Comparison of ENCODE assay signal across 7 mouse cellular contexts in the genomic region with DNA sequence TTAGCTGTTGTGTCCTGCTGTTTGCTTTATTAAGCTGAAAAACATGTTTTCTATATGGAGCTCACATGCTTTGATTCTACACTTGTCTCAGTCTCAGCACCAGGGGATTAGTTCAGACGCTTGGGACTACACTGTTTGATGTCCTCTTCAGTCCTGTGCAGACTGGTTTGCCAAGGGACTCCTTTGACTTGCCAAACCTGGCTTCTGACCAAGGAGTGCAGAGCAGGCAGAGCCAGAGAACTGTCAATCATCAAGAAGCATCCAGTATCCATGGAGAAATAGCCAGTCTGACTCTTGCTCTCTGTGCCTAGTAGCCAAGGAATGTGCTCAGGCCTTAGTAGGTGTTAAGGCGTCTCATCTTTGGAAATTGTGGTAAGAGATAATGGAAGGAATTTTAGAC.
A peak's percentile ranks its signal among the peaks of the same experiment; 100 is the strongest.
DNase-seq lines count a peak whose midpoint lies in the region; ATAC-seq lines count a peak whose summit lies in the region.

No protein-coding gene starts in this region.

- H3K4me3 ChIP-seq in heart, embryonic 16.5 days (ENCODE audit: low read length), result no peak overlapping the region

- WGBS in heart, embryonic 16.5 days, result 33% methylated on average over 2 of the region's 2 CpGs

- DNase-seq in layer of hippocampus, adult 11-12 months (ENCODE audit: low spot score), result peak; percentile 3
- no peak for DNase-seq in layer of hippocampus, adult 9-11 months
- peak; percentile 16 for DNase-seq in adrenal gland, postnatal 25 days
- DNase-seq in cerebellum, adult 11 months, result peak; percentile 53

- no peak overlapping the region for H3K27ac ChIP-seq in heart, embryonic 16.5 days (ENCODE audit: low read length)

- no peaks in the 10 kb centered on the region for H3K9me3 ChIP-seq in heart, embryonic 16.5 days (replicated peaks; ENCODE audit: control insufficient read depth, low read length)

- H3K36me3 ChIP-seq in heart, embryonic 16.5 days (ENCODE audit: control insufficient read depth, insufficient read depth), result no peaks in the 10 kb centered on the region

- H3K9ac ChIP-seq in heart, embryonic 16.5 days (ENCODE audit: low read length), result no peak overlapping the region

- no peaks in the 10 kb centered on the region for H3K27me3 ChIP-seq in heart, embryonic 16.5 days (ENCODE audit: control insufficient read depth, insufficient read depth, low read length)

- peaks cover 3% of the 10 kb centered on the region; the same call in 1 of the 2 replicates for H3K4me1 ChIP-seq in heart, embryonic 16.5 days (ENCODE audit: control insufficient read depth, insufficient read depth, low read length)

- no peak overlapping the region for H3K4me2 ChIP-seq in heart, embryonic 16.5 days (ENCODE audit: low read depth, low read length)

- 0 out of 2 replicates have a peak, but pooled peaks have one; percentile 37 for ATAC-seq in heart, embryonic 16.5 days (replicated peaks; ENCODE audit: extremely low read depth, insufficient read depth, low FRiP score)
- no peak for ATAC-seq in megakaryocyte progenitor cell, adult 5-6 weeks (replicated peaks; ENCODE audit: poor library complexity)
- ATAC-seq in granulocyte monocyte progenitor cell, adult 5-6 weeks (replicated peaks; ENCODE audit: poor library complexity, severe bottlenecking), result no peak
